Mouse (Mus musculus) limb, embryonic 14.5 days (tissue): ENCODE data around the gene Stard13. TPM values are rescaled to one million over a fixed set of nuclear protein-coding genes. Genes with fewer than 3 reads are reported as not detected.
A peak's percentile ranks its signal among the peaks of the same experiment; 100 is the strongest.

Experiments
- ATAC-seq: fragments of 200-750 bp; cut with Nextera tagmentation; 2 replicates; pipeline ENCODE4 v1.8.0; 2017; ENCODE audit warnings: low read depth, moderate number of reproducible peaks, moderate TSS enrichment; ENCODE audit not compliant: low FRiP score
- DNase-seq: peaks from one replicate; pipeline ENCODE4 v3.0.0-alpha.2; 2015; ENCODE audit warnings: low spot score
- H3K27ac ChIP-seq: fragments of 300-500 bp; sonication (generic); replicated peaks from 2 replicates; pipeline ENCODE4 v1.5.1; 2014; ENCODE audit warnings: low read depth, mild to moderate bottlenecking, low read length, moderate library complexity, mixed read lengths
- H3K27me3 ChIP-seq: fragments of 300-500 bp; sonication (generic); 2 replicates; pipeline ENCODE4 v1.6.1; 2014; ENCODE audit warnings: low read length, mixed read lengths; ENCODE audit not compliant: control insufficient read depth, insufficient read depth
- H3K36me3 ChIP-seq: fragments of 300-500 bp; sonication (generic); 2 replicates; pipeline ENCODE4 v1.6.1; 2014; ENCODE audit warnings: mild to moderate bottlenecking, low read length, moderate library complexity, mixed read lengths; ENCODE audit not compliant: control insufficient read depth, insufficient read depth
- H3K4me1 ChIP-seq: fragments of 300-500 bp; sonication (generic); 2 replicates; pipeline ENCODE4 v1.6.1; 2014; ENCODE audit warnings: antibody characterized with exemption, low read length, mixed read lengths; ENCODE audit not compliant: control insufficient read depth, insufficient read depth
- H3K4me2 ChIP-seq: fragments of 300-500 bp; sonication (generic); replicated peaks from 2 replicates; pipeline ENCODE4 v1.6.1; 2014; ENCODE audit warnings: low read depth, mild to moderate bottlenecking, low read length, moderate library complexity; ENCODE audit not compliant: severe bottlenecking
- H3K4me3 ChIP-seq: fragments of 300-500 bp; sonication (generic); replicated peaks from 2 replicates; pipeline ENCODE4 v1.5.1; 2014; ENCODE audit warnings: low read length
- H3K9ac ChIP-seq: fragments of 300-500 bp; sonication (generic); 2 replicates; pipeline ENCODE4 v1.6.1; 2014; ENCODE audit warnings: mild to moderate bottlenecking, low read depth, low read length, moderate library complexity; ENCODE audit not compliant: severe bottlenecking
- H3K9me3 ChIP-seq: fragments of 300-500 bp; sonication (generic); 2 replicates; pipeline ENCODE4 v1.6.1; 2016; ENCODE audit warnings: low read length; ENCODE audit not compliant: control insufficient read depth
- POLR2A ChIP-seq: fragments of 200-500 bp; IDR thresholded peaks from 2 replicates; pipeline ENCODE4 v1.8.0; 2012; ENCODE audit warnings: inconsistent platforms, mild to moderate bottlenecking, moderate library complexity, borderline replicate concordance; ENCODE audit not compliant: insufficient read depth, insufficient read length; ENCODE audit errors: extremely low read depth
- WGBS: fragments of 180-500 bp; shearing (Covaris S2); extraction: QIAGEN DNeasy Blood & Tissue Kit; methylation state at CpG from one replicate; pipeline ENCODE4 v1.1.7; 2014; 5-methylcytosine and 5-hydroxymethylcytosine counted together
- polyA plus RNA-seq, 2 experiments: library from polyadenylated mRNA; depleted of rRNA in 1 of 2; stranded (reverse) in 1 of 2; unstranded in 1 of 2; fragments of >200 nt; fragmentation: Nextera tagmentation in 1 of 2; extraction: Ambion mirVana in 1 of 2; gene quantifications; 2 replicates each; pipeline versions ENCODE4 v1.2.1 to v1.2.3; 2012 to 2014

Stard13 gene
- polyA plus RNA-seq, 2 experiments: 9.0 to 17.5 TPM

DNA sequence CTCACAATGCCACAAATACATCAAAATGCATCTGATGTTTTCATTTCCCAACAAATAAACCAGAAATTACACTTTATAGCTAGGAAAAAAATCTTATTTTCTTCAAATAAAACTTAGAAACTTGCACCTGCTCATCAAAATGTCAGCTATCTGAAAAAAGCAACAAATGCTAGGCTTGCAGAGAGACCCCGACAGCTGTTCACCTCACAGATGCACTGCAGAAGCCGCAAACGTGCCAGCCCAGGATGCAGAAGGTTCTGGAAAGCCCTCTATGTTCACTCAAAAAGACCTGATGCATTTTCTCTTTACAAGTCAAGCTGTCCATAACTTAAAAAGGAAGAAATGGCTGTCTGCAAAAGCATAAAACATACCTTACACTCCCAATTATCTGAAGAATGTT, 20.5 kb downstream of the Stard13 start:
- H3K4me3 ChIP-seq: no peak overlapping the region
- no peak for TF ChIP-seq POLR2A
- 0 out of 2 replicates have a peak, but pooled peaks cover 4% of the 10 kb centered on the region for H3K4me1 ChIP-seq
- no peaks in the 10 kb centered on the region for H3K27me3 ChIP-seq
- H3K36me3 ChIP-seq: no peaks in the 10 kb centered on the region
- no peak overlapping the region for H3K9ac ChIP-seq
- no peak overlapping the region for H3K4me2 ChIP-seq
- ATAC-seq: no peak
- H3K9me3 ChIP-seq: no peaks in the 10 kb centered on the region
- no peak overlapping the region for H3K27ac ChIP-seq
- DNase-seq: no peak
- 80% methylated on average over 3 of the region's 3 CpGs for WGBS

DNA sequence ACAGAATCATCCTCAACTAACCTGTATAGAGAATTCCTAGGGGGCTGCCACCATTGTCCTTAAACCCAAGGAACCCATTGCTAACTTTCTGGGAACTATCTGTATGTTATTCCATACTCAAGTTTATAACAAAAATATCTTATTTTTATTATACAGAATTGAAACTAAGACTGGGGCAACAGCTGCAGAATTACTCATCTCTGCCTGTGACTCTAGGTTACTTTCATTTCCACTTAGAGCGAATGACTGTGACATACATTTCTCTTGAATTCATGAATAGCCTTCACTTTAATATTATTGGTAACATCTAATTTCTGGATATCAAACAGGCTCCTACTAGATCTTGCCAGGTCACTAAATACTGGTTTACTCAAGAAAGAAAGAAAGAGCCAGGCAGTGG, 22.8 kb downstream of the Stard13 start:
- H3K27ac ChIP-seq: no peak overlapping the region
- WGBS: 88% methylated on average over 1 of the region's 1 CpGs
- H3K4me3 ChIP-seq: no peak overlapping the region
- no peaks in the 10 kb centered on the region for H3K4me1 ChIP-seq
- DNase-seq: no peak
- no peaks in the 10 kb centered on the region for H3K9me3 ChIP-seq
- no peak for TF ChIP-seq POLR2A
- ATAC-seq: no peak
- H3K9ac ChIP-seq: no peak overlapping the region
- H3K27me3 ChIP-seq: no peaks in the 10 kb centered on the region
- H3K36me3 ChIP-seq: no peaks in the 10 kb centered on the region
- no peak overlapping the region for H3K4me2 ChIP-seq

DNA sequence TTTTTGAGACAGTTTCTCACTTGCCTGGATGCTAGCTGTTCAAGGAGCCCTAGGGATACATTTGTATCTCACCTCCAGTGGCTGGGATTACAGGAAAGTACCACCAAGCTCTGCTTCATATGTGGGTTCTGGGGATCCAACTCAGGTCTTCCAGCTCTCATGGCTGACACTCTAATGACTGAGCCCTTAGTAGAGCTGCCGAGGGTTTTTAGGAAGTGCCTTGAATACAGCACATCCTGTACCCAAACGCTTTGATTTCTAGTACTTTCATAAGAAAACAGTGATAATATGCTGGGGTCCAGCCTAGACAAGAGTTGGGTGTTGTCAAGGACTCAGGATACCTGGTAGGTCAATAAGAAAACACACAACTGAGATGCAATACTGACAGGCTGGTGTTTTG, 23.6 kb downstream of the Stard13 start:
- DNase-seq (no peak), ATAC-seq (no peak)
- Histone ChIP-seq H3K4me2 (no peak overlapping the region), H3K36me3 (no peaks in the 10 kb centered on the region), H3K27ac (no peak overlapping the region), H3K9ac (no peak overlapping the region), H3K27me3 (no peaks in the 10 kb centered on the region), H3K9me3 (no peaks in the 10 kb centered on the region; the same call in 1 of the 2 replicates), H3K4me1 (no peaks in the 10 kb centered on the region), H3K4me3 (no peak overlapping the region)
- WGBS: 86% methylated on average over 2 of the region's 2 CpGs
- no peak for TF ChIP-seq POLR2A

DNA sequence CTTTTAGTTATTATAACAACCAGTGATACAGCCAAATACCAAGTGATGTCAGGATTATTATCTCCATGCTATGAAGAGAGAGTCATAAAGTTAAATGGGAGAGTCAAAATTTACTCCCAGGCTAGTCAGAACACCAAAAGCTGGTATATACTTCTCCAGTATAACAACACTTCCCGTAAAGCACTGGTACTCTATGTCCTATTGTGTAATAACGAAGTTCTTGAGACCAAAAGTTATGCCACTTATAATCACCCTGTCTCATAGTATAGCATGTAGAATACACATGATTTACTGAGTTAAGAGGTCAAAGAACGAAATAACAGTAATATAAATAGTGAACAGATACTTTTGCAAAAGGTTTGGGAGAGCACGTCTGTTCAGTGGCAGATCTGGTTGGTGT, 28.6 kb downstream of the Stard13 start:
- no peak overlapping the region for H3K4me3 ChIP-seq
- 92% methylated on average over 4 of the region's 4 CpGs for WGBS
- H3K4me1 ChIP-seq: no peaks in the 10 kb centered on the region; the same call in 1 of the 2 replicates
- H3K9me3 ChIP-seq: no peaks in the 10 kb centered on the region; the same call in 1 of the 2 replicates
- no peaks in the 10 kb centered on the region for H3K36me3 ChIP-seq
- no peak overlapping the region for H3K9ac ChIP-seq
- DNase-seq (no peak), ATAC-seq (no peak)
- no peak overlapping the region for H3K4me2 ChIP-seq
- no peaks in the 10 kb centered on the region for H3K27me3 ChIP-seq
- H3K27ac ChIP-seq: no peak overlapping the region
- TF ChIP-seq POLR2A: no peak

DNA sequence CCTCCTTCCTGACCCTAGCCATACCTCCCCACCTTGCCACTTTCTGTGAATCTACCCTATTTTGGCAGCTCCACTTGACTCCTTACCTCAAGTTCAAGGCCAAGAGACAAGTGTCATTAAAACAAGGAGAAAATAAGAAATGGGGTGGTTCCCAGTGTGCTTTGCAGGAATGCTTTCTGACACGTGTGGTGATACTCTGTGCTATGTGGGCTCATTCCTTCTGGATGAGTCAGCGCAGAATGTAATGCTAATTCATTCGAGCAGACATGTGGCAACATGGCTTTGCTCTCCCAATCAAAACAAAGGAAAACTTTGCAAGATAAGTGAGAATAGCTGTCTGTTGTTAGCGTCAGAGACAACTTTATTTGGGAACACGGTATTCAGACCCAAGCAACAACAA, 30.7 kb downstream of the Stard13 start:
- H3K4me3 ChIP-seq: no peak overlapping the region
- no peaks in the 10 kb centered on the region for H3K27me3 ChIP-seq
- no peaks in the 10 kb centered on the region; the same call in 1 of the 2 replicates for H3K4me1 ChIP-seq
- no peak for TF ChIP-seq POLR2A
- no peak overlapping the region for H3K4me2 ChIP-seq
- H3K36me3 ChIP-seq: no peaks in the 10 kb centered on the region
- H3K27ac ChIP-seq: no peak overlapping the region
- ATAC-seq (0 out of 2 replicates have a peak, but pooled peaks have one; percentile 53), DNase-seq (peak; percentile 46)
- WGBS: 63% methylated on average over 5 of the region's 5 CpGs
- no peaks in the 10 kb centered on the region; the same call in 1 of the 2 replicates for H3K9me3 ChIP-seq
- H3K9ac ChIP-seq: no peak overlapping the region

DNA sequence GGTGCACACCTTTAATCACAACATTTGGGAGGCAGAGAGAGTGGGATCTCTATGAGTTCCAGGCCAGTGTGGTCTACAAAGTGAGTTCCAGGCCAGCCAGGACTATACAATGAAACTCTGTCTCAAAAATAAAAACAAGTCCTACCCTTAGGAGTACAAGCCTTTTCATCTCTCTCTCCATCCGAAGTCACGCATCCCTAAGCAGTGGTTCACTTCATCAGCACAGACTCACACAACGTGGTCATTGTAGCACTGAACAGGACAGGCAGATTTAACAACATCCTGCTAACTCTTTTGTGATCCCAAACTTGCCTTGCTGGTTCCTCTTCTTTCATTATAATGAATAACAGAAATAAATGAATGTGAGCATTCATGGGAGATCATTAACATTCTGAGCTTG, 32.4 kb downstream of the Stard13 start:
- Histone ChIP-seq H3K4me3 (no peak overlapping the region), H3K27ac (no peak overlapping the region), H3K4me1 (no peaks in the 10 kb centered on the region; the same call in 1 of the 2 replicates), H3K9me3 (no peaks in the 10 kb centered on the region; the same call in 1 of the 2 replicates), H3K4me2 (no peak overlapping the region), H3K9ac (no peak overlapping the region), H3K27me3 (no peaks in the 10 kb centered on the region), H3K36me3 (no peaks in the 10 kb centered on the region)
- DNase-seq (no peak), ATAC-seq (no peak)
- TF ChIP-seq POLR2A: no peak
- WGBS: 69% methylated on average over 3 of the region's 3 CpGs
